Mouse (Mus musculus): ENCODE measurements around the gene Crcp. TPM values are rescaled to one million over a fixed set of nuclear protein-coding genes. Genes with fewer than 3 reads are reported as not detected.
A peak's percentile ranks its signal among the peaks of the same experiment; 100 is the strongest.
"Not testable (repeated sequence)": the region's sequence is repeated elsewhere in the genome, so short reads cannot be mapped to it uniquely, and the experiment has no call there.

The Crcp gene
- total RNA-seq, 2 experiments from 2014 or later: 30.1 to 33.7 TPM

DNA sequence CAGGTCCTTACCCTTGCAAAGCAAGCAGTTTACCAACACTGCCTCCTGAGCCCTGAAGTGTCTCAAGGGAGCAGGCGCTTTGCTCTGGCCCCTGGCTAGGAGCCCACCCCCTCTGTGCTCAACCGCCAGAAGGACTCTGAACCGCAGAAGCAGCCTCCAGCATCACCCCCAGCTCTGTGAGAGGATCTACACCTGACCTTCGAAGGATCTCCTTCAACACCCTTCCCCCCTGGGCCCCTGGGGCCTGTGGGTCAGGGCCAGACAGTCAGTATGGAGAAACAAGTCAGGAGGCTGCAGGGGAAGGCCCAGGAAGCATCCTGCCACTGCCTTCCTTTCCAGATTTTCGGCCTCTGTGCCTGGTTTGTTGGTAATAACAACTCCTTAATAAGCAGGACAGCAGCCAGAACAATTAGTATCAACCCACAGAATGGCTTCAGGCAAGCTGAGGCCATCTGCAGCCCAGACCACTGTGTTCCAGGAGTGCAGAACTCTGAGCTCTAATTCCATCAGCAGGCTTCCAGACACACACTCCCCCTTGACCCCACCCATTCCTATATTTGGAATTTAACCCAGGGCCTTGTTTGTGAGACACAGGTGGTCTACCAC lies 7.6 kb upstream of the Crcp start:
- DNase-seq (ENCODE audit: low spot score in 2 of 2): no peak
- intact Hi-C loops (cut with DNase I): loop anchor here (5.0 to 10.0 kb wide), 2 partner anchors 116 to 233 kb away; partner anchors contain the start of genes Sbds and Tyw1

DNA sequence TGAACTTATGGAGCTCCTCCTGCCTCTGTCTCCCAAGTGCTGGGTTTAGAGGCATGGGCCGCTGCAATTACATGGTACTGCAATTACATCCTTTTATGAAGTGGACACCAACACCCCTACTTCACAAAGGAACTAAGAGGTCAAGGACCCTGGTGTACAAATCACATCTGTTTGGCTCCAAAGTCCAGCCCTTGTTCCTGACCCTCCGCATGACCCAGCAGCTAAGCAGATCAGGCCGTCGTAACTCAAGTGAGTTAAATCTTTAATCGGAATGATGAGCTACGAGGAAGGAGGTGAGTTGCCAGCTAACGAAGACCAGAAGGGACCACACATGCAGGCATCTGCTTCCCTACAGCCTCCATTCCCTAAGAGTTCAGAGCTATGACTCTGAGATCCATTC lies 6.7 kb upstream of the Crcp start:
- intact Hi-C loops (cut with DNase I): loop anchor here (5.0 to 10.0 kb wide), 2 partner anchors 115 to 232 kb away; partner anchors contain the start of genes Sbds and Tyw1
- no peak for DNase-seq (ENCODE audit: low spot score in 2 of 2)

DNA sequence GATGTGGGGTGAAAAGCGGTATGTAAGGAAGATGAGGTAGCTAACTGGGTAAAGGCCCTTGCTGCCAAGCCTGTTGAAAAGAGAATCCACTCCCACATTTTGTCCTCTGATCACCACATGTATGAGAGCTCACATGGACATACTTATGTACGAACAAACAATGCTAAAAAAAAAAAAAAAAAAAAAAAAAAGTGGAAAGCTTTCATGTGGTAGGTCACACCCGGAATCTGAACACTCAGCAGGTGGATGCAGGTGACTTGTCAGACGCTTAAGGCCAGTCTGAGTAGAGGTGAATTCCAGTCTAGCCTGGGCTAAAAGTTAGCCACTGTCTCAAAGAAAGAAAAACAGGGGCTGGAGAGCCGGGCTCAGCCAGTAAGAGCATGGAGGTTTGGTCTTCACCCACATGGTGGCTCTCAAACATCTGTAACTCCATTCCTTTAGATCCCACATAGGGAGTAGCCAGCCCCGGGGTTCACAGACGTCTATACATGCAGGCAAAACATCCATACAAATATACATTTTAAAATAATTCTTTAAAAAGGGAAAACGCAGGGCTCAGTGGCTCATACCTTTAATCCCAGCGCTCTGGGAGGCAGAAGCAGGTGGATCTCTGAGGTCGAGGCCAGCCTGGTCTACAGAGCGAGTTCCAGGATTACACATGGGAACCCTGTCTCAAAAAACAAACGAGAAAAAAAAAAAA lies 5.9 kb upstream of the Crcp start:
- intact Hi-C loops (cut with DNase I): loop anchor here (5.0 to 10.0 kb wide), 2 partner anchors 114 to 232 kb away; partner anchors contain the start of genes Sbds and Tyw1
- DNase-seq (ENCODE audit: low spot score in 2 of 2): no peak

DNA sequence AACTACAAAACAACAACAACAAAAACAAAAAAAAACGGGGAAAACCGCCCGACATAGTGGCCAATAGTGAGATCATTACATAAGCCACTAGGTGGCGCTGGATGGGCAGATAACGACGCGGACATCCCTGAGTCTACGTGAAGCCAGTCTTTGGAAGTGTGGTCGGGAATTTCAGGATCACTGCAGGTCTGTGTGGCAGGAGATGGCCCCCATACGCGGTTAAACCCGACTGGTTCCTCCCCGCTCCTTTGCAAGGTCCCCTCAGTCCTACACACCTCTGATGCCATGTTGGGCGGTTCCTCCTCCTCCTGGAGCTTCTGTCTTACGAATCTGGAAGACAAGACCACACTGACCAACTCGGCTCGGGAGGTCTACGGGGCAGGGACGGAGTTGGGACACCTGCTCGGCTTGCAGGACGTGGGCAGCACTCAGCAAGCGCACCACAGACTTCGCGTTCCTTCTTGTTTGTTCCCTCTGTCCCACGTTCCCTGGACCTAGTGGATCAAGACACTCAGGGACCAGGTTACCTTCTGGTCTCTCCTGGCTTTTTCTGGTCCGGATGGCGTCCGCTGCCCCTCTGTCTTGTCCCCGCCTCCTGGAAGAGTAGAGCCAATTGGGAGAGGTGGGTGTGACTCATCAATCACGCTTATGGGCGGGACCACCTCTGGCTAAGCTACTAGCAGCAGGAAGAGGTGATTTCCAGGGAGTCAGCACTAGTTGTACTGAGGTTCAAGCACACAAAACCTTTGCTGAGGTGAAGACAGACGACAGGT lies 5.1 kb upstream of the Crcp start:
- intact Hi-C loops (cut with DNase I): loop anchor here (5.0 to 10.0 kb wide), 2 partner anchors 113 to 231 kb away; partner anchors contain the start of genes Sbds and Tyw1

DNA sequence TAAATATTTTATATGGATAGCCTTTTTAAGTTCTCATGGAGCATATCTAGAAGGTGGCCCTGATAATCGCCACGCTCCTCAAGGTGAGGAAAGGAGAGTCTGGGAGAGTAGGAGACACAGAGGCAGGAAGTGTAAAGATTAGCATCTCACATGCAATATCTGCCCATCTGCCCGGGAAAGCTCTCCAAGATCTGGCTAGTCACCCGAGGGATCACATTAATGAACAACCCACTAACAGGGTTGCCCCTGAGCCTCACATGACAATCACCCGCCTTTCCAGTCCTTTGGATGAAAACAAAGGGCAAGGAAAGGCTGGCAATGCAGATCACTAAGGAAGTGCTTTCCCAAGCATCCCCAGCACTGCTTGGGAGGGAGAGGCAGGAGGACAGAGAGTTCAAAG lies 2.0 kb upstream of the Crcp start:
- intact Hi-C loops (cut with DNase I): loop anchor here (10.0 kb wide), 1 partner anchor 228 kb away; the partner anchor contains the start of genes Sbds and Tyw1
- DNase-seq (ENCODE audit: low spot score in 2 of 2): no peak

More for the DNA sequence above, 5.1 kb upstream of the Crcp start:
- DNase-seq (ENCODE audit: low spot score in 2 of 2): peak; percentile 72 to 81

DNA sequence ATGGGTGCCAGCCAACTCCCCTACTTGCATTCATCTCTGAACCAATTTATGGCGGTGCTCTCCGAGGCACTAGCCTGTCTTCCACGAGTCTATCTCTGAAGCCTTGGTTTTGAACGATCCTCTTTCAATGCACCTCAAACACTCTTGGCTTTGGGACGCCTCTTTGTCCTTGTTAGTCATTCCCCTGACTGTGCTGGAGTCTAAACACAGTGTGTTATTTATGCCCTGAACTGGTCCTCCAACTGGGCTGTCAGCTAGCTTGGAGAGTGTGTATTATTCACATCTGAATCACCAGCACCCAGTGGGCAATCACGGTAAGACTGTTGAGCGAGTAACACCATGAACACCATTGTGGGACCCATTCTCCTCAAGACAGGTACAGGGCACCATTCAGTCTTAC lies 1.4 kb upstream of the Crcp start:
- intact Hi-C loops (cut with DNase I): loop anchor here (10.0 kb wide), 1 partner anchor 227 kb away; the partner anchor contains the start of genes Sbds and Tyw1
- DNase-seq (ENCODE audit: low spot score in 2 of 2): no peak

DNA sequence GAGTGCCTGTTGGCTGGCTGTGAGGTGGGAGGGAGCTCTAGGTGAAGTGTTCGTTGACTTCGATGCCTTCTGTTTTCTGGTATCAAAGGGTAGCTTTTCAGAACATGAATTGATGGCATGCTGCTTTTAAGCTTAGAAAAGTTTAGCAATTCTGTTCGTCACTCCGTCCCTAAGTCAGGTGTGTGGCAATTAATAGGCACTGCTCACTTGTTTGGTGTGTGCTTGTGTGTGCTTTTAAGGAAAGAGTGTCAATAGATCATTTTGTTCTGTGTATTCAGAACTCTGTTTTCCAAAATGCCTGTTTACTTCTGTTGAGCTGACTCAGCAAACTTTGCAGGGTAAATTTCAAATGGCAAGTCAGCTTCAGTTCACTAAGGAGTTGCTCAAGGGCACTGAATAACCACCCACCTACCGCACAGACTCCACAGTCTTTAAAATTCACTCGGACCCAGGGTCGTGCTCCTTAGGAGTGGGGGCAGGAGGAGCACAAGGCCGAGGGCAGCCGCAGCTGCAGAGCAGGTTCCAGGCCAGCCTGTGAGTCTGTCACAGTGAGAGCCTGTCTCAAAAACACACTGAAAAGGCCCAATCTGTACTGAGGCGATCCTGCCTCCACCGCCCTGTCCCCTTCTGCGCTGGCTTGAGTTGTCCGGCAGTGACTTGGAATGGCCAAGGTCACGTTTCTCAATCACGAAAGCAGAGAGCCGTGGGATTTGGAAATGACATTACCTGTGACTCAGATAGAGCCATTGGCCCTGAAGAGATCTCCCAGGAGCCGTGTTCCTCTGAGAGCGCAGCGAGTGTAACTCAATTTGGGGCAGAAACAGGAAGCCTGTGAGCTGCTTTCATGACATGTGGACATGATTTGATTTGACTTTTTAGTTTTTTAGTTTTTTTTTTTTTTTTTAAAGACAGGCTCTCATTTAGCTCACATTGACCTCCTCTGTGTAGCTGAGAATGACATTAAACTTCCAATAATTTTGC lies 2.6 kb downstream of the Crcp start:
- intact Hi-C loops (cut with DNase I): no loop called here
- DNase-seq (ENCODE audit: low spot score in 2 of 2): no peak

DNA sequence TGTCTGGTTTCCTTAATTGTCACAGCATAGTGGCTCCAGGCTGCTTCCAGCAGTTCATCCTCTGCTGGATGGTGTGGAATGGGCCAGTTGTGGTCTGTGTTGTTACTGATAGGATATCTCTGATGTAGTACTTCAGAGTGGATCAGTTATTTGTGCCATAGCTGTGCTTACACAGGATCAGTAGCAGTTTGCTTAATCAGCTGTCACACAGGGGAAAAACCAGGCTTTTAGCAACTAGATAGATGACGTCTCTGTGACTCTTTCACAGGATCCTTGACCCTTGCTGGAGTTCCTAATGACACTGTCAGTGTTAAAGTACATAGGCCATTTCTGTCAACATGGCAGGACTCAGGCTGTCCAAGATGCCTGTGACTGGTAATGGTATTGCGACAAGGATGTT lies 4.8 kb downstream of the Crcp start:
- DNase-seq (ENCODE audit: low spot score in 2 of 2): no peak
- intact Hi-C loops (cut with DNase I): no loop called here

DNA sequence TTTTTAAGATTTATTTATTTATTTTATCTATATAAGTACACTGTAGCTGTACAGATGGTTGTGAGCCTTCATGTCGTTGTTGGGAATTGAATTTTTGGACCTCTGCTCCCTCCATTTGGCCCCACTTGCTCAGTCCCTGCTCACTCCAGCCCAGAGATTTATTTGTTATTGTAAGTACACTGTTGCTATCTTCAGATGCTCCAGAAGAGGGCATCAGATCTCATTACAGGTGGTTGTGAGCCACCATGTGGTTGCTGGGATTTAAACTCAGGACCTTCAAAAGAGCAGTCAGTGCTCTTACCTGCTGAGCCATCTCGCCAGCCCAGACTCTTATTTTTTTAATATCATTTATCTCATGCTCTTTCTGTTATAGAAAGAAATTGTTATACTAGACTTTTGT lies 7.2 kb downstream of the Crcp start:
- intact Hi-C loops (cut with DNase I): loop anchor here (5.0 kb wide), 1 partner anchor 34 kb away; the partner anchor contains the start of gene Gusb
- not testable (repeated sequence) for DNase-seq (ENCODE audit: low spot score in 2 of 2)

DNA sequence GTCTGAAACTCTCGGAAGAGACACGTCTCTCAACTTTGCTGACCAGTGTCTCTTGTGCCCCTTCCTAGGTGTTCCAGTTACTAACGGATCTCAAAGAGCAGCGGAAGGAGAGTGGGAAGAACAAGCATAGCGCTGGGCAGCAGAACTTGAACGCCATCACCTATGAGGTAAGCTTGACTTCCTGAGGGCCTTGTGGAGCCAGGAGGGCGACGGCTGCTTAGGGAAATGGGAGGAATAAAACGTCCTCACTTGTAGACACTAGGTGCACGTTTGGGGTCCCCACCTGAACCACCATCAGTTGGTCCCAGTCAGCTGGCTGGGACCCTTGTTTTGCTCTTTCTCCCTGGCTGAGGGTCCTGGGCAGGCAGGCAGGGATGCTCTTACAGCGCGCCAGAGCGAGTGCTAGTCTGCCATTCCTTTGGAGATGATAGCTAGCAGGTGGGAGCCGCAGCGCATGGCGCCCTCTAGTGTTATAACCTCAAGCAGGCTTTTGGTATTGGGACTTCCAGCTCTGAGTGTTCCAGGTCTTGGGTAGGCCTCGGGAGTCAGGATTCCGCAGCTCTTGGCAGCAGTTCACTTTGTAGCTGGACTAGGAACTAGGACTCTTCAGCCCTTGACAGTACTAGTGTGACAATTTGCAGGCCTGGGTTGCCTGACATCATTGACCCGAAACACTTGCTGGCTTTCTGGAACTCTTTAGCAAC lies 8.8 kb downstream of the Crcp start:
- peak; percentile 67 to 71 for DNase-seq (ENCODE audit: low spot score in 2 of 2)
- intact Hi-C loops (cut with DNase I): loop anchor here (5.0 kb wide), 1 partner anchor 36 kb away; the partner anchor contains the start of gene Gusb

DNA sequence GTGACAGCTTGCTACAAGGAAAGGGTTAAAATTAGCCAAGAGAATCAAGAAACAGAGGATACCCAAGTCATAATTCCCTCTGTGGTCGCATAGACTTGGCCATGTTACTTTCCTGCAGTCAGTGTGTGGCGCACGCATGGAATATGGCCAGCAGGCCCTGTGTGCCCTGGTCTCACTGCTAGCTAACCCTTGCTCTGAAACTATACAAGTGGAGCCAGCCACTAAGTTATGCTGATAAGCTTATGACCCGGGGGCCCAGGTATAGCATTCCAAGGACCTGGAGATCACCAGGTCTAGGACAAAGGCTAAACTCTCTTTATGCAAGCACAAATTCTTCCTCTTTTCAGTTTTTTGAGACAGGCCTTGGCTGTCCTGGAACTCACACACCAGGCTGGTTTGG lies 11.7 kb downstream of the Crcp start:
- intact Hi-C loops (cut with DNase I): loop anchor here (5.0 kb wide), 1 partner anchor 97 kb away; no protein-coding TSS in a partner anchor
- no peak for DNase-seq (ENCODE audit: low spot score in 2 of 2)

DNA sequence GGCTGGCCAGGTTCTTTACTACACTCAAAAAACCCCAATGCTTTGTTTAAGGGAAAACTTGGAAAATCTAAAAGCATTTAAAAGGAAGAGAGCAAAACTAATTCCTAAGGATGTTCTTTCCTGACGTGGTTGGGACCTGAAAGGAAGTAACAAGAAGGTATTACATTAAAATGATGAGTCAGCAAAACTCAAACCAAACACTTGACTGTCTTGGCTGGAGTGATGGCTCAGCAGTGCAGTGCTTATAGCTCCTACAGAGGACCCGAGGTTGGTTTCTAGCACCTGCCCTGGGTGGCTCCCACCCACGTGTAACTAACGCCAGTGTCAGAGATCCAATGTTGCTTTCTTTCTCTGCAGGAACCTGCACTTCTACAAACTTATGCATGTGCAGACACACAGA lies 12.2 kb downstream of the Crcp start:
- DNase-seq (ENCODE audit: low spot score in 2 of 2): no peak
- intact Hi-C loops (cut with DNase I): loop anchor here (5.0 kb wide), 1 partner anchor 96 kb away; no protein-coding TSS in a partner anchor

DNA sequence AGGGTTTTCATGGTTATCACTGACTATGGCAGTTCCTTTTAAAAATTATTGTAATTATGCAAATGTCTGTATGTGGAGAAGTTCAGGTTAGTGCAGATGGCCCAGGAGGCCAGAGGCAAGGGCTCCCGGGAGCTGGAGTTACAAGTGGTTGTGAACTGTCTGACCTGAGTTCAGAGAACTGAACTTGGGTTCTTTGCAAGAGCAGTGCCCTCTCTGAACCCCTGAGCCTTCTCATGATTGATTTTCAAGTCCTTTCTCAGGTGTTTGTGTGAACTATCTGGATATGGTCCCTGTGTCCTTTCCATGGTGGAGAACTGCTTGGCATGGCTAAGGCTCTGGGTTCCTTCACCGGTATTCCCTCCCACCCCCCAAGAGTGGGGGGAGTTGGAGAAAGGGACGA lies 14.7 kb downstream of the Crcp start:
- DNase-seq (ENCODE audit: low spot score in 2 of 2): no peak
- intact Hi-C loops (cut with DNase I): loop anchor here (5.0 kb wide), 1 partner anchor 94 kb away; no protein-coding TSS in a partner anchor

DNA sequence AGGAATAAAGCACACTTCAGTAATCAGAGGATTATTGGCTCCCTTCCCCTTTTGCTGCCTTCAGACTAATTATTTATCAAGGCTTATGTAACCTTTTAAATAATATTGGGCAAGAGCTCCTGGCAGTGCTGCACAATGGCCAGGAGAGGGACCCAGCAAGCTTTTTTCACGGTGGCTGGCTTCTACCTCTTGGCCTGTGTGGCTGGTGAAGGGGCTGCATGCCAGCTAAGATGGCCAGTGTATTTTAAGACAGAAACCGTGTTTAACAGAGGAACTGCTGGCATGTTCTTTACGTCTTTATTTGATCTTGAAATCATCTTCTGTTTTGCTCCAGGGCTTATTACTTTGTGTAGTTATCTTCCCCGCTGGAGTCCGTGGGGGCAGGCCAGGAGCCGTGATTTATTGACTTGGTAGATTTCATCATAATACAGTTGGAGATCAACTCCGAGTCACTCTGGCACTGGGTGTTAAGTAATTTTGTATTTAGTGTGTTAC lies 15.2 kb downstream of the Crcp start:
- peak; percentile 48 to 71 for DNase-seq (ENCODE audit: low spot score in 2 of 2)
- intact Hi-C loops (cut with DNase I): loop anchor here (5.0 kb wide), 1 partner anchor 93 kb away; no protein-coding TSS in a partner anchor

DNA sequence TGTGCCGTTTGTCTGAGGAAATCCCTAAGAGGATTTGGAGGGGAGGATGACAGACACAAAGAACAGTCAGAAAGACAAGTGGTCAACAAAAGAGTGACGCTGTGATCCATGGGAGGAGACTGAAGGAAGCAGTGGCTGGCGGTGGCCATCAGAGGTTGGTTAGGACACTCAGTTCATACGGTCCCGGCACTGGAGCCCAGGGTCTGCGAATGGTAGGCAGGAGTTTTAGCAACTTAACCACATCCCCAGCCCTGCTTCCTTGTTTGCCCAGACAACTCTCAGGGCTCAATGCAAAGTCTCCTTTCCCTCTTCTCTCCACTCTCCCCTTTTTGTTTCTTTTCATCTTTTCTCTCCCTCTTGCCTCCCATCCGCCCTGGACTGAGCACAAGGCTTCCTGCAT lies 17.0 kb downstream of the Crcp start:
- intact Hi-C loops (cut with DNase I): no loop called here
- no peak for DNase-seq (ENCODE audit: low spot score in 2 of 2)

DNA sequence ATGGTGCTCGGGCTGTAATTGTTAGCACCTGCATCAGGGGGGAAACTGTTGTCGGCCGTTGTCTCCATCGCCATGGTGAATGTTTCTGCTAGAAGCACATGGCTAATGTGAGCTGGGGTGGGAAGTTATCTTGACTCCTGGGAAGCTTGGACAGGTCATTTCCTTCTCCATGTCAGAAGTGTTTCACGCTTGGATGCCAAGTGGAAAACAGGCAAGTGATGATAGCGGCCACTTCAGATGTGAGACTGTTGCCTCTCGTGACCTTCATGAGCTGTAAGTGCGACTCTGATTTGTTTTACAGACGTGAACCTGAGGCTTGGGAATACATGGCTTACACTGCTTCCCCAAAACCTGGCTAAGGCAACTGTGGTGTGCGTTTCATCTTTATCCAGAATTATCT lies 17.5 kb downstream of the Crcp start:
- intact Hi-C loops (cut with DNase I): no loop called here
- DNase-seq (ENCODE audit: low spot score in 2 of 2): no peak

DNA sequence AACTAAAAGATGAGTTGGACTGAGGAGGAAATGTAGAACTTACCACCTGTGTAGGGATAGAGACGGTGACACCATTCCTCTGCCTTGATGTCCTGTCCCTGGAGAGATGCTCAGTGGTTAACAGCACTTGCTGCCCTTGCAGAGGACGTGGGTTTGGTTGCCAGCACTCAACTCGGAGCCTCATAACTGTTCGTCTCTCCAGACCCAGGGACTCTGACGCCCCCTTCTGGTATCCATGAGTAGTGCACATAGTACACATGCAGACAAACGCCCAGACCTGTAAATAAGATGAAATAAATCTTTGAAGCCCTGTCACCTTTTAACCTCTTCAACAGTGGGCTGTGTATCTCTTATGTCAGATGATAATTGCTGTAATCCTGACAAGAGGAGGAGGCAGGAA lies 17.9 kb downstream of the Crcp start:
- DNase-seq (ENCODE audit: low spot score in 2 of 2): no peak
- intact Hi-C loops (cut with DNase I): no loop called here
